Mouse (Mus musculus) c-Kit-positive CD71-positive TER-119-negative erythroid progenitor cells, embryonic 14.5 days (primary cell): Measurements from ENCODE around the gene C730034F03Rik.

Experiments
- DNase-seq: peaks from one replicate; pipeline ENCODE4 v3.0.0-alpha.2; 2013; ENCODE audit warnings: low read depth

C730034F03Rik gene

GRCm38 (mm10) chr15:89475611-89476474, 46.5 kb downstream of the C730034F03Rik start:
- DNase-seq, result peak; percentile 91

DNA sequence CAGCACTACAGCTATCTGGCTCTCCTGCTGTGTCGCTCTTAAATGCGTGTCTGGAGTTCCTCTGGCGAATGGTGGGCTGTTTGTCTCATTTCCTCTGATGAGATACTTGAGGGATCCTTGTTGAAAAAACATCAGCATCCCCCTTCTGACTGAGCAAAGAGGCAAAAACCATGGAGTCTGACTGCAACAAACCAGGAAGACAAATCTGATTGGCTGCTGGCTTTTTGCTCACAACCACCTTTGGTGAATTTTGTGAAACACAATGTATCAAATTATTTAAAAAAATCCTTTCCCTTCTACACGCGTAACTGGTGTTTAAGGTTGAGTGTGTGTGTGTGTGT, 47.1 kb downstream of the C730034F03Rik start:
- no peak for DNase-seq

- no peak for DNase-seq
These were observed 47.7 kb downstream of the C730034F03Rik start, which contains the start of gene Arsa for GRCm38 (mm10) chr15:89477091-89477491. Gene Arsa (minus strand): TSS chr15:89477425.

- DNase-seq, result no peak
These were observed 48.4 kb downstream of the C730034F03Rik start for GRCm38 (mm10) chr15:89477806-89478205.

DNA sequence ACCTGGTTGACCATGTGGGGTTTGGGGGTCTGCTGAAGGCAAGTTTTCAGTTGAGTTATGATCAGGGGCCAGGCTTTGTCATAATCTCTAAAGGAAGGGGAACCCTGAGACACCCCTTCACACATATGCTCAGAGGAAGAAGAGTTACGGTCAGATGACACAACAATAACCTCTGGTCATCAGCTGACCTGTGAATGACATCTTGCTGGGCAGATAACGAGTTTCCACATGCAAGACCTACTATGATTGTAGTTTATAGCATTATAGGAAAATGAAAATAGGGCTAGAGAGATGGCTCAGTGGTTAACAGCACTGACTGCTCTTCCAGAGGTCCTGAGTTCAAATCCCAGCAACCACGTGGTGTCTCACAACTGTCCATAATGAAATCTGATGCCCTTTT, 49.2 kb downstream of the C730034F03Rik start:
- no peak for DNase-seq
